Mouse (Mus musculus): Measurements from ENCODE around the gene Ugdh.

Ugdh gene

DNA sequence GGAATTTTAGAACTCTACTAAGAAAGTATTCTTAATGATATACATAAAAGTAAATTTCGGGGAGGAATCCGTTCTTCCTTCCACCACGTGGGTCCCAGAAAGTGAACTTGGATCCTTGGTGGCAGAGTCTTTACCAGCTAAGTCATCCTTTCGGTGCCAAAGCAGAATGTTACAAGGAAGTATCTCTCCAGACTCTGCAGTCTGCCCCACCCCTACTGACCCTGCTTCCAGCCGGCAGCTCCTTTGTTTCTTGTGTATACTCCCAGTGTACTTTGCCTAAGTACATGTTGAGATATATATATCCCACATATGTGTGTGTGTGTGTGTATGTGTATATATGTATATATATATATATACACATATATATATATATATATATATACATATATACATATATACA, 6.3 kb downstream of the Ugdh start:
- in situ Hi-C loops (cut with MseI, MboI) = no loop called here

DNA sequence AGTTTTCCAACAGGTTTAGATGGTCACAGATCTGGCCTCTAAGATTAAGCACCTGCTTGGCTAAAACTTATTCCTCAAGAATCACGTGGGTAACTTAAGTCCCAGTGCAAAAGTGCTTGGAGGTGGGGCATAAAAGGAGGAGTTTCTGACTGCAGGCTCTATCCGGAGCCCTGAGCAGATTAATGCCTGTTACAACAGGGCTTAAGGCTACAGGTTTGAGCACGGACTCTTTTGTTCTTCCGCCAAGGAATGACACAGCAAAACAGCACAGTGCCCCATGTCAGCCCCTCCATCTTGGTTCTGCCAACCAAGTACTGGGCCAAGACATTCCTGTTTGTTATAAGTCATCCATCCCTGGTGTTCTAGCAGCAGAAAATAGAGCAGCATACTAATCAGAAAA, 7.4 kb downstream of the Ugdh start:
- in situ Hi-C loops (cut with MseI, MboI) = no loop called here

DNA sequence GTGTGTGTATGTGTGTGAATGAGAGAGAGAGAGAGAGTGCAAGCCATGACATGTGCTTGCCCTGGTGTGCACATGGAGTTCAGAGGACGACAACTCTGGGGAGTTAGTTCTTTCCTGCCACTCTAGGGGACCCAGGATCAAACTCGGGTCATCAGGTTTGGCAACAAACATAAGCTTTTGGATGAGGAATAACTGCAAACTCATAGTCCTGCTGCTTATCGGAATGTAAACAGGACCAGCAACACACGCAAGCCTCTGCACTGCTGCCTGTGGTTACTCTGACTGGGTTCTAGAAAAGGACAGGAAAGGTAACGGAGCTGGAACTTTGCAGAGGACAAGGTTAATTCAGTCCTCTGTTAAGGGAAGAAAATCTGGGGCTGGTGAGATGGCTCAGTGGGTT, 10.5 kb downstream of the Ugdh start:
- in situ Hi-C loops (cut with MseI, MboI) = no loop called here

DNA sequence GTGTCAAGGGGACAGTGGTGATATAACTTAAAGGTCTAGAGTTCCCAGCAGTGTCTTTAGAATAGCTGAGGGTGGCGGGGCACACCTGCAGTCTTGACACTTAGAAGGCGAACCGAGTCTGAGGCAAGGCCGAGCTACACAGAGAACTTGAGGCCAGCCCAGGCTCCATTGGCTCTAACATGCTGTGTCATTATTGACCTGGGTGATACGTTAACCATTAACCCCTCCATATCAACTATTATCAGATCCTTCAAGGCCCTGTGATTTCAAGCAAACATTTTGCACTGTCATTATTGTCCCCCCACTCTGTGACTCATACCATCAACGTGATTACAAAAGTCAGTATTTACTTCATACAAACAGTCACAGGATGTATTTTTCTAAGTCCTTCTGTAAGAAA, 11.5 kb downstream of the Ugdh start:
- in situ Hi-C loops (cut with MseI, MboI) = no loop called here

DNA sequence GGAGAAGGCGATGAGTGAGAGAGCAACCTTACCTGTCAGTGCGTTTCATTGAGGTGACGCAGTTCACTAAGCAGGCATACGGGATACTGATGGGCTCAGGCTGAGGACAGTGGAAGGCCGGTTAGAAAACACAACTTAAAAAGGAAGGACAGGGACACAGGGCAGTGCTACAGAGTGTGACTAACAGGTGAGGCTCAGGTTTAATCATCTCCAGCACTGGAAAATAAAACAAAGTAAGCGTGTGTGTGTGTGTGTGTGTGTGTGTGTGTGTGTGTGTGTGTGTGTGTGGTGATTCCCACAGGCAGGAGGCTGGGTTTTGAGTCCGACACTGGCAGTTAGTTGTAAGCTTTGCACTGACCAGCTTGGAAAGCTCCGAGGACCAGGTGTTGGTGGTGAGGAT, 12.9 kb downstream of the Ugdh start:
- in situ Hi-C loops (cut with MseI, MboI) = no loop called here

DNA sequence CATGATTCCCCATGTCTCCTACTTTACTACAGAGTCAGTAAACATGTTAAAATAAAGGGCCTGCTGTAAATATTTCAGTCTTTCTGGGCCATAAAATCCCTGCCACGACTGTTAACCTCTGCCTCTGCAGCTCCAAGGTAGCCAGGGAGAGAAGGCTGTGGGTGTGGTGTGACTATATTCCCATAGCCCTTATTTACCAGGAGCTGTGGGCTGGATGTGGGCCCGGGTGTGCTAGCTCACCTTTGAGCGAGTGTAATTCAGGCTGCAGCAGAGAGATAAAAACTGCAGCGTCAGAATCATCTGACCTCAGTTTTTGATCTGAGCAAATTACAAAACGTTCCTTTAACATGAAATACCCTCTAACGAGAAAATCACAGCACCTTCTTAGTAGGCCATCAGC, 14.9 kb downstream of the Ugdh start:
- in situ Hi-C loops (cut with MseI, MboI) = no loop called here

DNA sequence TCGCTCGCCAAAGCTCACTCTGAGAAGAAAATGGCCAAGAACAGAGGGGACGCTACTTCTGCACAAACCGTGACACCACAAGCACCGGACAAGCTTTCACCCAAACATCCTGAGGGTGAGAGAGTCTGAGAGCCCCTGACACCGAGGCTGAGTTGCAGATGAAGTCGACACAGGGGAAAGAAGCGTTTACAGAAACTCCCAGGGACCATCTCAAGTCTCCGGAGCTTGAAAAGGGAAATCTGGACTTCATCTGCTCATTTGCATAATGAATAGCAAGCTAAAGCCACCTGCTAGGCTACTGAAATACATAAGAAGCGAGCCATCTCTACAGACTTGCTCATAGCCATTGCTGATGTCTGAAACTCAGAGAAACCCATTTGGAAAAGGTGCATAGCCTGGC, 16.6 kb downstream of the Ugdh start:
- in situ Hi-C loops (cut with MseI, MboI) = no loop called here

DNA sequence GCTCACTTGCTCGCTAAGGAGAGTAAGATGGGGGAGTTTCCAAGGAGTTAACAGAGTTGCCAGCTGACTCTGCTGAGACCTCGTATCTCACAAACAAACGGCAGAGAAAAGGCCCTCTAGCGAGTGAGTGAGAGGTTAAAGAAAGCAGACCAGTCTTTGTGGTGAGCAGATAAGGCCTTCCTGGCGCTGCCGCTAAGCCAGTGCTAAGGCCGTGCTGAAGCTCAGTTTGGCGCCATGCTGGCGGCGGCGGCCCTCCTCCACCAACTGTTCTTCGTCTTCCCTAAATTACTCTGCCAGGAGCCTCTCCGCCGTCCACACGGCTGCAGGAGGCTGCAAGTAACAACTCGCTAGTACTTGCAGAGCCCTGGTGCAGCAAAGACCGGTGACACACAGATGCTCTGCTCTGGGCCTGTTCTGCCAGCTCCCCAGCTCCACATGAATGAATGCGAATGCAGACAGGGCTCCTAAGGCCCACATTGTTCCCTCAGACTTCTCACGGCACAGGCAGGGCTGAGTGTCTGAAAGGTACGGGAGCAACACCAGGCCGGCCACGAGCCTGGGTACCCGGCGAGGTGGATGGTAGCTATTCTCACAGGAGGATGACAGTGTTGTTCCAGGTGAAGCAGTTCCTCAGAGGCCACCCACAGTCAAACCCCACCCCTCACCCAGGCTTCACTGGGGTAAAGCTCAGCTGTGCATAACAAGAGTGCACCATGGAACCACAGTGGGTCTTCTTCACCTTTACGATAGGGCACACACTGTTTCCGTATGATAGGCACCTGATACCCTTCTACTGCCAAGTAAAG, 19.9 kb downstream of the Ugdh start:
- in situ Hi-C loops (cut with MseI, MboI) = no loop called here

DNA sequence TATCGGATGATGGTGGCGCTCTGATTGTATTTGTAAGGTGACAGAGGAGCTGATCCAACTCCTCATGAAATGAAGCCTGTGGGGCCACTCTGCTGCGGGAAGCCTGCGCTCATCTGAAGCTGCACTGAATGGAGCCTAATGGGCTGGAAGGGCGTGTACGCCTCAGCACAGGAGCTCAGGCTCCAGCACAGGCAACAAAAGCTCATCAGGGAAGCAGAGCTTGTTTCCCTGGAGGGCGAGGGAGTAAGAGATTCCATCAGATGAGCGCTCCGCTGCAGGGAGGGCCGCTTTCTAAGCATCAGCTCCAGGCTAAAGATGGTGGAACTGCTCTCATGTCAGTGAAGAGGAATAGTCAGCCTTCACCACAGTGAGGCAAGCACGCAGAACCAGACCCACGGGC, 27.8 kb downstream of the Ugdh start:
- in situ Hi-C loops (cut with MseI, MboI) = loop anchor here in 1 of 2 experiments (10.0 kb wide), 1 partner anchor 117 kb away; no protein-coding TSS in a partner anchor

DNA sequence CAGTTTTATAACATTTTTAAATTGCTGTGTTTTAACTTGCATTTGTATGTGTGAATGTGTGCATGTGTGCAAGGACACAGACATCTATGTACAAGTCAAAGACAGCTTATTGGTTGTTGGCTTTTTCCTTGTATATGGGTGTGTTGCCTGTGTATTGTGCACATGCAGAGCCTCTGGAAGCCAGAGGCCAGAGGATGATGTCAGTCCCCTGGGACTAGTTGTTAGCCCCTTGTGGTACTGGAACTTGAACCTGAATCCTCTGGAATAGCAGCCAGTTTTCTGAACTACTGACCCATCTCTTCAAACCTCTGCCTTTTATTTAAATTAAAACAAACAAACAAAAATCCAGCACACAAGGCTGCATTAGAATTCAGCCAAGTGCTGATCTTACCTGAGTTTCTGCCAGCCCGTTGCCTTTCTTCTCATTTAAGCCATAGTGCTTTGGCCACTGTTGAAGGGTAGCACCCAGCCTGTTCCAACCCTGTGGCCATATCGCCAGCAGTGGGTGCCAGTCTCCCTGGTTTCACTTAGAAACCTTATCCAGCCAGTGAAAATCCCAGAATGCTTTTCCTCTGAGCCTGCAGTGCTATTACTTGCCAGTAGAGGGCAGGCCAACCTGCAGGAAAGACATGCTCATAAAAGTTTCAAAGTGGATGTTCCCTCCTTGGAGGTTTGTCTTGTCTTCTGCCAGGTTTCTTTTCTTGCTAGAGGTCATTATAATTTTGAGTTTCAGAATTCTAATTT, 34.3 kb downstream of the Ugdh start:
- in situ Hi-C loops (cut with MseI, MboI) = loop anchor here in 1 of 2 experiments (10.0 kb wide), 1 partner anchor 123 kb away; no protein-coding TSS in a partner anchor

DNA sequence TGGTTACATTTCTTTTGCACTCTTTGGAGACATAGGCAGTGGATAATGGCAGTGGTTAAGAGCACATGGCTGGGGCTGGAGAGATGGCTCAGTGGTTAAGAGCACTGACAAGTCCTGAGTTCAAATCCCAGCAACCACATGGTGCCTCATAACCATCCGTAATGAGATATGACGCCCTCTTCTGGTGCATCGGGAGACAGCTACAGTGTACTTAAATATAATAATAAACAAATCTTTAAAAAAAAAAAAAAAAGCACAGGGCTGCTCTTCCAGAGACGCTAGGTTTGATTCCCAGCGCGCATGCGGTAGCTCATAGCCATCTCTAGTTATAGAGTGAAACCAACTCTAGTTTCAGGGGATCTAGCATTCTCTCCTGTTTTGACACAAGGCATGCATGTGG, 41.3 kb downstream of the Ugdh start:
- in situ Hi-C loops (cut with MseI, MboI) = no loop called here

DNA sequence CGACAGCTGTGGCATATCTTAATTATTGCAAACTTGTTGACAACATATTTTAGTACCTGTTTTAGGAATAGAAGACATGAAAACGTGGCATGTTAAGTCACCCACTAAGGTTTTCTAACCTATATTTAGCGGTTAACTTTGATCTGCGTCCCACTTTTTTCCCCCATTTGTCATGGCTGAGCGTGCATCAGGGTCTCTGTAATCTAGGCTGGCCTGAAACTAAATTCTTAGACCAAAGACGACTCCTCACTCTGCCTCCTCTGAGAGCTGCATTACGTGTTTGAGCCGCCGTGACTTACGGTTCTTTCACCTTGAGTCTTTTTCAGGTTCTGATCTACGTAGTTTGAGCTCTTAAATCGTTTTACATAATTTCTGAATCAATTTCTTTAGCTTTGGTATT, 44.0 kb downstream of the Ugdh start:
- in situ Hi-C loops (cut with MseI, MboI) = no loop called here

DNA sequence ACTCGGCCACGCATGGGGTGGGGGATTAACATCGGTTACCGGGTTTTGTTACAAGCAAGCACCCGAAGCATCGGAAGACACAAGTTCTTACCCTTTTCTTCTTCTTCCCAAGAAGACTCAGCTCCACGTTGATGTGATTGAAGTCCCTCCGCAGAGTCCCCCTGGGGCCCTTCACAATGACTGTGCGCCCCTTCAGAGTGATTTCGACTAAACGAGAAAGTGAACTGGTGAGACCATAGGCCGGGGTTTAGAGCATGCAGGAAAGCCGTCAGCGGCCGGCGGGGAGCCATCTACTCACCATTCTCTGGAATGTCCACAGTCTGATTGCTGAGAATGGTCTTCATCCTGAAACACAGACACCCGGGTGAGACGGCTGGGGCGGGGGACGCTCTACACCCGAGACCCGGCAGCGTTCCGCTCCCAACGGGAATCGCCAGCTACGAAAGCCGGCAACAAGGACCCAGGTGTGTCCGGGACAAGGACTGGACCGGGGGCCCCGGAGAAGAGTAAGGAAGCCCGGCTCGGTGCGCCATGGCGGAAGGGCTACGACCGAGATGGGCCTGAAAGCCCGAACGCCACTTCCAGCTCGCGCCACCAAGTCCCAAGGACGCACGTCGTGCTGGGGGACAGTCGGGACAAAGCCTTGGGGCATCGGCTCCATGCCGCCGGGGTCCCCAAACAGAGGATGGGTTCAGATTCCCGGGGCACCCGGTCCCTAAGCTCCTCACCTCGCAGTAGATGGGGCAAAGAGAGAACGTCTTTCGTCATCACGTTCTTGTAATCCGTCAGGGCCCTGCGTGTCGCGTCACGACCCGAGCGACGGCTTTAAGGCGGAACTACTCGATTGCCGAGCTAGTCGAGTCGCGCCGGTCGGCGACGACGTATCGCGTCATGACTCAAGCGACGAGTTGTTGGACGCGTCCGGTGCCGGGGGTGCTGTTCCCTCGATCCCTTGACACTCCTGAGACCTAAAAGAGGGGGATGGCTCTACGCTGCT, 44.8 kb downstream of the Ugdh start, which contains the start of the genes Rpl9 and Lias:
Rpl9 (minus strand) TSS at position 797 of the 997 bp plus-strand sequence.
Lias (plus strand) TSS at position 850 of the 997 bp plus-strand sequence.
- in situ Hi-C loops (cut with MseI, MboI) = no loop called here

DNA sequence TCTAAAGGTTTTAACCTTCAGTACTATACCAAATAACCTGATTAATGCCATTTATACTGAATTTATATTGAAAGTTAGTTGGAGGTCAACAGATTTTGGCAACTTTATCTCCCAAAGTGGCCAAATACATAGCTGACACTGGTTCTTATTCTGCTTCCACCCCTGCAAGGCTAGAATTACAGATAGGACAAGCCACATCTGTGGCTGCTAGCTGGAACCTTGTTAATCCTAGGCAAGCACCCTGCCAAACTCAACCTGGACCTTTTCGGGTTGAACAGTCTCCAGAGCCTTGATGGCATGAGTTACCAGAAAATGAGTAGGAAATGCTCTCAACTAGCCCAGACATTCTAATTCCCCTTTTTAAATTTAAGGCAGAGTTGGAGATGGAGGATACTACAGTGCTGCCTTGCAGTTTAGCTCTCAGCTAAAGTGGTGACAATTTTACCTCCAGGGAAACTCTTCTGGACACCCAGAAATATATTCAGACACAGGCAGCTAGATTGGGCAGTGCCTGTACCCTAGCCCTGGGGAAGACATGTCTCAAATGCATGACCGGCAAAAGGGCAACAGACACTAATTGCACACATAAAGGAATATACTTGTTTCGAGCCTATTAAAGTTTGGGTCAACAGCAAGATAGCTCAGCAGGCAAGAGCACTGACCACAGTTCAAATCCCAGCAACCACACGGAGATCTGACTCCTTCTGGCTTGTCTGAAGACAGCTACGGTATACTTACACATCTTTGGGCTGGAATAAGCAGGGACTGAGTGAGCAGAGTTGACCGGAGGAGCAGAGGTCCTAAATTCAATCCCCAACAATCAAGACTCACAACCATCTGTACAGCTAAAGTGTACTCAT, 48.5 kb downstream of the Ugdh start:
- in situ Hi-C loops (cut with MseI, MboI) = no loop called here

DNA sequence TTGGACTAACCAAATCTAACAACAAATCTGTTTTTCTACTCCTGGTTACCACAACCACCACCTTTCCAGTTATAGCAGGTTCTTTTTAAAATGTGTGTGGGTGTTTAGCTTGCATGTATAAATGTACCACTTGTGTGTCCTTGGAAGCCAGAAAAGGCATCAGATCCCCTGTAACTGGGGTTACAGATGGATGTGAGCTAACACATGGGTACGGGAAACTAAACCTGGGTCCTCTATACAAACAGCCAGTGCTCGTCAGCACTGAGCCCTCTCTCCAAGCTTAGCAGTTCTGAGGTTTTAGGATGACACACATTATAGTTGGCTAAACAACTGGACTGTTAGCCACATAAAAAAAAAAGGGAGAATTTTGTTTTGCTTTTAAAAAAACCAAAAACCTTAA, 50.0 kb downstream of the Ugdh start:
- in situ Hi-C loops (cut with MseI, MboI) = no loop called here

DNA sequence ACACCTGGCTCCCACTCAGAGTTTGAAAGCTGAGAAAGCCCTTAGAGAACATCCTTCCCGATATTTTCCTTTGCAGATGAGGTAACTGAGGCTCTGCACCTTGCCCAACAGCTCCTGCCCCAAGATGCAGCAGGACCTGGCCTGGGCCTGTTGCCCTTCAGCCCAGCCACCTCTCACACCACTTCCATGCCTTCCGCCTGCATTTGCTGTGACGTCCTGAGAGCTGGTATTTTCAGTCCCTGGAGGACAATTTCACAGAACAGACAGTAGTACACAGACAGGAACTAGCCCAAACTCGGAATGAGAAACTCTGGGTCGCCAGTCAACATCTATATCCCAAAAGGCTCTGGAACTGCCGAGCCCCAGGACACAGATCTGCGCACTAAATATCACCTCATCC, 61.0 kb downstream of the Ugdh start:
- in situ Hi-C loops (cut with MseI, MboI) = no loop called here

DNA sequence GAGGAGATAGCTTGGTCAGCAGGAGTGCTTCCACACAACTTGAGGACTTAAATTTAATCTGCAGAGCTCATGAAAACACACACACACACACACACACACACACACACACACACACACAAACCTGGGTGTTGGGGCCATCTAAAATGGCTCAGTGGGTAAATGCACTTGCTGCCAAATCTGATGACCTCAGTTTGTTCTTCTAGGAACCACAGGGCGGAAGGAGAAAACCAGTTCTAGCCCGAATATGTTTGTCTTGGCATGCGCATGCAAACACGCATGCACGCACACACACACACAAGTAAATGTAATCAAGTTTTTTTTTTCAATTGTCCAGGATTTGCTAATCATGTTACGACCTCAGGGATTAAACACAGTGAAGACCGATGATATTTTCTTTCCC, 64.2 kb downstream of the Ugdh start:
- in situ Hi-C loops (cut with MseI, MboI) = no loop called here

DNA sequence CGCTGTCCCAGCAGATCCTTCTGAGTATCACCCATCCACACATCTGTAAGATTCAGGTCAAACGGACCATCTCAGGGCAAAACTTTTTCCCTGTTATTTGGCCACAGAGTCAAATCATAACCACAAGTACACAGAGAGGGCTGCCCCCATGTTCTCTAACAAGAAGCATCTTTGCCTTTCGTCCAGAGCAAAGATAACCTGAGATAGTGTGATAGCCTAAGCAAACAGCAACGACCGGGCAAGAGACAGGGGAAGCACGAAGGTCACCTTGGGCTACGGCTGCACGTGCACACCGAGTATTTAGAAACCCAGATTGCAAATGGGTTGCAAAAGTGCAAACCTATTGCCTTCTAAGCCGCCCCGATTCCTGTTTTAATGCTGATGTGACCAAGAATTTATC, 67.9 kb downstream of the Ugdh start:
- in situ Hi-C loops (cut with MseI, MboI) = no loop called here

Measured in mouse trophoblast stem cell (cell line).